Mouse (Mus musculus): Measurements from ENCODE around the gene Pknox2. TPM values are rescaled to one million over a fixed set of nuclear protein-coding genes. Genes with fewer than 3 reads are reported as not detected.
A peak's percentile ranks its signal among the peaks of the same experiment; 100 is the strongest.

Gene Pknox2
- total and polyA plus RNA-seq, 3 experiments: 1.8 to 3.5 (median 2.9) TPM

DNA sequence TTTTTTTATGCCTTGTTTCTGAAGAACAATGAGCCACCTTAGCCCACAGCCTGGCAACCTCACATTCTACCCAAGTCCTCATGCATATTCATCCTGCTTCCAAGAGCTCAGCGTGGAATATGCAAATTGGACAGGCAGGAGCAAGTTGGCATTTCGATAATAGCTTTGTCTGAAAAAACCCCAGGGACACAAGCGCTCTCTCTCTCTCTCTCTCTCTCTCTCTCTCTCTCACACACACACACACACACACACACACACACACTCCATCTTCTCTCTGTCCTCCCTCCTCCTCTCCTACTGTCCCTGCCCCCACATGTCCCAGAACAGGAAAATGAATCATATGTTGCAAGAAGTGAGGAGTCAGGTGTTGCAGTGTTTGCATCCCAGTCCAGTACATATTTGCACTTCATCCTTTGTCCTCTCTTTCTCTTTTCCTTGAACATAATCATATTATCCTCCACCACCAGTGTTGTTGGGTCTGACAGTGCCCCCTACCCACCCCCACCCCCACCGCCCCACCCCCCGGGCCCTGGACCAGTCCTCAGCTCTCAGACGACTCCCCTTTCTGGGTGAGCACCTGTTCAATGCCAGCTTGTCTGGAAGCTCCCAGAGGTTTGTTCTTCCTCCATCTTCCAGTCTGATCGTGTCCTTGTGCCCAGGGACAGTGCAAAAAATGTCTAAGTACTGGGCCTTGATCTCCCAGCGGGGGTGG is 265.0 kb downstream of the Pknox2 start:
- DNase-seq: no peak

DNA sequence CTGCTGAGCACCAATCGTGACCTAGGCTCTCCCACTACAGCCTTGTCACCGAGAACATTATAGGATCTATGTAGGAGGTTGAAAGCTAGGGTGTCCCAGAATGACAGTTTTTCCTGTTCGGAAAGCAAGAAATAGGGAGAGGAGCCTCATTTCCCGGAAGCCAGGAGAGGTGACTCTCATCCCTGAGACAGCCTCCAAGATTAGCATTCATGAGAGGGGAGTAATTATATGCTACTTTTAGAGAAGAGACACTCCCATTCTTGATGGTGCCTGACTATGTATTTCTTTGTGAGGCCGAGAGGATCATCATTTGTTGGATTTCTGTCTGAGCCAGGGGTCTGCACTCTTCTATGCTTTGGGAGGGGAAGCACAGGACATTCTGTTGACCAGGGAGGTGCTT is 265.6 kb downstream of the Pknox2 start:
- no peak for DNase-seq

DNA sequence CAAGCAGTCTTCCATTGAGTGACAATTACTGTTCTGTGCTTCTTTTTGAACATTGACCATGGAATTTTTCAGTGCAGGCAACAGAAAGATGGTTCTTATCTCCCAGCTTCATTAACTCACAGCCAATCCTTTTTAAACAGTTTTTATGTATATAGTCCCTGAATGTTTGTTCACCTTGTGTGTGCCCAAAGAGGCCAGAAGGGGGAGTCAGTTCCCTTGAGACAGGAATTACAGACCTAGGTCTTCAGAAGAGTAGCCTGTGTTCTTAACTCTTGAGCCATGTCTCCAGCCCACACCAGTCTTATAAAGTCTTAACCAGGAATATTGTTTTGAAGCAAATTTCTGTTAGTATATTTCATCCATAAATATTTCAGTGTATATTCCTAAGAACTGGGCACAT is 270.4 kb downstream of the Pknox2 start:
- DNase-seq: no peak

DNA sequence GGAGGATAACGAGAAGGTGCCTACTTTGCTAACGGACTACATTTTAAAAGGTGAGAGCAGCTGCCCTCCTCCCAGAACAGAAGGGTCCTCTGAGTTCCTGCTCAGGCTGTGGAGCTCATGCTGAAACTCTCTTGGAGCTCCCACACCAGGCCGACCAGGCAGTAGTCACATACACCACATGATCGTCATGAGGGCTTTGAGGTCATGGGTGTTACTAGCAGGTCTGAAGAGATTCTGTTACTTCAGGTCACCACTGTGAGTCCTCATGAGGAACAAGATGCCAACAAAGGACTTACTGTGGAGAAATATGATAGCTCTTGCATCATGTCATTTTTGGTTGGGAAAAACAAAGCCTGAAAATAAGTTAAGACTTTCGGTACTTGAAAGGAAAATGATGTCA is 270.9 kb downstream of the Pknox2 start:
- no peak for DNase-seq

DNA sequence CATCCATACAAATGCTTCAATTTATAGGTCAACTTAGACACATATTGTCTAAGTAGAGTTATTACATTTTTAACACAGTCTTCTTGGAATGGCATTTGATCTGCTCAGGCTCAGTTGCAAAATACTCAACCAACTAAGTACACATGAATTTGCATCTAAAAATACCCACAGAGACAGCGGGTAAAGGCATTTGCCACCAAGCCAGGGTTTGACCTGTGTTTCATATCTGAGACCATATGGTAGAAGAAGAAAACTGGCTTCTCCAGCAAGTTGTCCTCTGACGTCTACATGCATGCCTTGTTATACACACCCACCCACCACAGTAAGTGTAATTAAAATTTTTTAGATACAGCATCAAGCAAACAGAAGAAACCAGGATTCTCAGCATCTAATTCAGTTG is 273.4 kb downstream of the Pknox2 start:
- DNase-seq: no peak

DNA sequence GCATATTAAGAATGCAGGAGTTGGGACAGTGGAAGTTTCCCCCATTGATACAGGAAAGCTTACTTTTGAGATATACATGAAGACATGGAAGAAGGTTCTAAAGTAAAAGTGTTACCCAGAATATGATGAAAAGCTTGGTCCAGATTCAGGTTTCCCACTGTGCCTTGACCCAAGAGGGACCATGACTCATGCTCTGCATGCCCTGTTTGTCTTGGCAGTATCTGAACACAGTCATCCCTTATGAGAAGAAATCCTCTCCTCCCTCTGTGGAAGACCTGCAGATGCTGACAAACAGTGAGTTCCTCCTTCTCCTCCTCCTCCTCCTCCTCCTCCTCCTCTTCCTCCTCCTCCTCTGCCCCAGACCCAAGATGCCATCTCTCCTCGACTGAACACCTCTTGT is 276.9 kb downstream of the Pknox2 start:
- peak; percentile 28 for DNase-seq

DNA sequence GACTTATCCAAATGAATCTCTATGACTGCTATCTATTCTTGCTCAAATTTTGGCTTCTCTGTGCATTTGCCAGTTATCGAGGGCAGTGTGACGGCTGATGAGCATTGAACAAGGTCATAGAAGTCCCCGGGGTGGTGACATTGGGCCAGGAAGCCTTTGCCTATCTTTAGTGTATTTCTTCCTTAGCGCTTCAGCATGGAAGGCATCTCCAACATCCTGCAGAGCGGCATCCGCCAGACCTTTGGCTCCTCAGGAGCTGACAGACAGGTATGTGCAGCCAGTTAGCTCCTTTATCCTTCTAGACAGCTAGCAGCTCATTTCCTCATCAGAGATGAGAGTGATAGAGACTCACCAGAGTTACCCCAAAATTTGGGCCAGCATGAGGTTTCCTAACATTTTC is 278.5 kb downstream of the Pknox2 start:
- DNase-seq: no peak

DNA sequence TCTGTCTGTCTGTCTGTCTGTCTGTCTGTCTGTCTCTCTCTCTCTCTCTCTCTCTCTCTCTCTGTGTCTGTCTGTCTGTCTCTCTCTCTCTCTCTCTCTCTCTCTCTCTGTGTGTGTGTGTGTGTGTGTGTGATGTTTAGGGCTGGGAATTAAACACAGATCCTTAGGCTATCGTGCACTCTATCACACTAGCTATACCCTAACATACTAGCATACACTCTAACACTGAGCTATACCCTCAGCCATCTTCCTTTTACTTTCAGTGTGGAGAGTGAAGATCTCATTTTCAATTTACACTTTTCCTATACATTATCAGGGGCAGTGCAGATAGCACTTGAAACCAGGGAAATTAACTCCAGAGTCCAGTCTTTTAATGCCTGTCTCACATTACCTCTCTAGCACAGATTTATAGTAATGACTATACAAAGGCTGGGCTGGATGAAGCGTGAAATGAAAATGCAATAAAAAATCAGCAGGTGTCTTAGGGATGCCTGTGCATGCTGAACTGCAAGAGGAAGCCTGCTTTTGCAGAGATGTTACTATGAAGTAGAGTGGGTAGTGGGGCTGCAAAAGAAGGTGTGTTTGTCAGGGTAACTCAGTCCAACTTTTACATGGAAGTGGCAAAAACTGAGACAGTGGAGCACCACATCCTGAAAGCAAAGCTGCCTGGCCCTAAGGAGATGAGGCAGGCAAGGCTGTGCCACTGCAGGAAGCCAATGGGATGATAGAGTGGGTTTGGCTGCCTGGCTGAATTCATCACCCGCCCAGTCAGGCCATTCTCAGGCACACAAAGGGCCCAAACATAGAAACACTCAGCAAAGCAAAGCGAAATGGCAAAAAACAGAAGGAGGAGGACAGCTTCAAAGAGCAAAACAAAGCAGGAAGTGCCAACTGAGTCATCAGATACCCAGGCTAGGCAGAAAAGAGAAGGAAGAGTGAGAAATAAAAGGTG is 282.1 kb downstream of the Pknox2 start:
- DNase-seq: no peak

DNA sequence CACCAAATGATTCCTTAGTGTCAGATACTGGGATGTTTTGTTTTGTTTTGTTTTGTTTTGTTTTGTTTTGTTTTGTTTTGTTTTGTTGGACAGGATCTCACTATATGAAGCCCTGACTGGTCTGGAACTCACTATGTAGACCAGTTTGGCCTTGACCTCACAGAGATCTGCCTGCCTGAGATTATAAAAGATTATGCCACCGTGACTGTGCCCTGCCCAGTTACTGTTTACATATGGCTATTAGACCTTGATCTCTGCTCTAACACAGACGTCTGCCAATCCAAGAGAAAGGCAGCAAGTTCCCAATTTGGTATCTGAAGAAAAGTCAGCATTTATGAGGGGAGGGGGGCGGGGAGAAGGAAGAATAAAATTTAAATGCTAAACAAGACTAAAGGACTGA is 283.5 kb downstream of the Pknox2 start:
- DNase-seq: no peak

DNA sequence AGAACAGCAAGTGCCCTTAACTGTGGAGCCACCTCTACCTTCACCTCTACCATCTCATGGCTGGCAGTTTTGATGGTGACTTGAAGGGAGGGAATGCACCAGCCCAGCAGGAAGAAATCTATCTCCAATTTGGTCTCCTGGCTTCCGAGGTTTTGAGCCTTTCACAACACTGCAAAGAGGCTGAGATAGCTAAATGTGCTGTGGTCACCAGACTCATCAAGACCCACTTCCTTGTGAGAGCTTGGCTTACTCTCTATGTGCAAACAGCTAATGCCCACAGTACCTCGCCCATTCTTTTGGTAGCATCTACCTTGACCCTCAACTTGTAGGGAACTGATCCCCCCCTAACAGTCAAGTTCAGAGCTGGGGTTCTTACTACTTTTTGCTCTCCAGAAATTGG is 284.6 kb downstream of the Pknox2 start:
- no peak for DNase-seq

DNA sequence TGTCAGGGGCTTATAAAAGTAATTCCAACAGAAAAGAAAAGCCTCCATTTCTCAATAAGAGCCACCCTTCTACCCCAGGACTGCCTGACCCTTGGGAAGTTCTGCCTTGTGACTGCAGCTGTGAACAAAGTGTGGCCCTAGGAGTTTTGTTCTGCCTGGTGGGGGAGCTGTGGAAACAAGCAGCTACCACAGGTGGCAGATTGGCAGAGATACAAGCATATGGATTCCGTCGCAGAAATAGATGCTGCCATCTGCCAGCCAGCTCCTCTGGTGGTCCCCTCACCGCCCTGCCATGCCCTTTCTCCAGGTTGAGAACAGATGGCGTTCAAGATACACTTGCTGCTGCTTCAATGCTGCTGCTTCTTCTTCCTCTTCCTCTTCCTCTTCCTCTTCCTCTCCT is 288.5 kb downstream of the Pknox2 start:
- DNase-seq: no peak

DNA sequence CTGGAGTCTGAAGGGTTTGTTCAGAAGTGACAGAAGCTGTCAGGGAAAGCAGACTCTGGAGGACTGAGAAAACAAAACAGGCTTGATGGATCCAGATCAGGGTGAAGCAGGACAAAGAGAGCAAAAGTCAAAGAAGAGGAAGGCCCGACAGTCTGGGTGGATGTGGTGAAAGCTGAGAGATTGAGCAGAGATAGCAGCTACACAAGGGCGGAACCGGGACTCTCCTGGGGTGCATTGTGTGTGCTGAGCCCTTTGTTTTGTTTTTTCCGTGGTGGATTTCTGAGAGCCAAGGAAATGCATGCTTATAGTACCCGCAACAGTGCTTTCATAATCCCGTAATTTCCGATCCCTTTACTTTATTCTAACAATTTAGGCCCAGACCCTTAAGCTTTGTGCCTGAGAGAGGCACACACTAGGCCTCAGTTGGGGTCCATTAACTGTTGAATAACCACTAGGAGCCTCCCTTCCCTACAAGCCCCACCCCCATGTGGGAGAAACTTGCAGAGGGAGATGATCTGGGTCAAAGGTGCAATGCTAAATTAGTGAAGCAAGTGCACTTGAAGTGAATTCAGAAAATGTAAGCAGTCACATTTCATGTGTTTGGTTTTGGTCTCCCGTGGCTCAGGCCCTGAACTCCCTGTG is 289.6 kb downstream of the Pknox2 start:
- DNase-seq: no peak

DNA sequence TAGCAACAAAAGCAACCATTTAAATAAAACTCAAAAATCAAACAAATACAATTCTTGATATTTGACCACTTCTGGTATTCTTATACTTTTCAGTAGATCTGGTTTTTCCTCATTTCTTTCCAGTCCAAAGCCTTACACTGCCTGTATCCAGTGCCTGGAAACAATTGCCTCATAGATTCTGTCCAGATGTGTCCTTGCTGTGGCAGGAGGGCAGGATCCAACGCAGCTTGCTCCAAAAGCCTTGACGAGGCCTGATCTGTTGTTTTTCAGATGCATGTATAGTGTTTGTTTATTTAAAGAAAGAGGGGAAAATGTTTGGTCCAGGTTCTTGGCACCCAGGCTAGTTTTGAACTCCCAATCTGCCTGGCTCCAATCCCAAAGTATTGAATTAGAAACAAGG is 290.9 kb downstream of the Pknox2 start:
- no peak for DNase-seq

DNA sequence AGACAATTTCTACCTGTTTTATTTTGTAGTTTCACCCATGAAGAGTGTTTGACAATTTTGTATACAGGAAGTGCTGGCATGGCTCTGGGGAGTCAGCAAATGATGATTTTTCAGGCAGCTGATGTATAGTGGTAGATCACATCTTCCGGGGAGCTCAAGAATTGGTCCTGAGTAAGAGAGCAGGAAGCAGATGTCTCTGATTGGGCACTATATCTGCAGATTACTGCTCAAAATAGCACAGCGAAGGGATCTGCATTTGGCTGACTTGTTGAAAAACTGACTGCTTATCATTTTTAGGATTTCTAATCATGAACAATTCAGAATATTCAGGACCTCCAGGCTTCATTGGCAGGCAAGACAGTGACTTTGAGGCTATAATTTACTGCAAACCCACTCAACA is 295.0 kb downstream of the Pknox2 start:
- no peak for DNase-seq

DNA sequence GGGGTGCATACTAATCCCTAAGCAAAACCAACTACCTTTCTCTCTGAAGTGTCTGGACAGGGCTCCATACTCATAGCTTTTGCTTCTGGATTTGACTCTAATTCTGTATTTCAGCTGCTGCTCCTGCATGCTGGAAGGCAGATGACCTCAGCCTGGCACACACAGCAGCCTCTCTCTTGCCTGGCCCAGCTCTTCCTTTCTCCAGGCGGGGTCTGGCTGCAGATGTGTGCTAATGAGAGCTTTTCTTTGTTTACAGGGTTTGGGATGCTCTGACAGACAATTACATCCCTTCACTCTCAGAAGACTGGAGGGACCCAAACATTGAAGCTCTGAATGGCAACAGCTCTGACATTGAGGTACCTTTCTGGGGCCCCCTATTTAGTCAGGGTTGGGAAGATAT is 297.1 kb downstream of the Pknox2 start:
- DNase-seq: no peak

DNA sequence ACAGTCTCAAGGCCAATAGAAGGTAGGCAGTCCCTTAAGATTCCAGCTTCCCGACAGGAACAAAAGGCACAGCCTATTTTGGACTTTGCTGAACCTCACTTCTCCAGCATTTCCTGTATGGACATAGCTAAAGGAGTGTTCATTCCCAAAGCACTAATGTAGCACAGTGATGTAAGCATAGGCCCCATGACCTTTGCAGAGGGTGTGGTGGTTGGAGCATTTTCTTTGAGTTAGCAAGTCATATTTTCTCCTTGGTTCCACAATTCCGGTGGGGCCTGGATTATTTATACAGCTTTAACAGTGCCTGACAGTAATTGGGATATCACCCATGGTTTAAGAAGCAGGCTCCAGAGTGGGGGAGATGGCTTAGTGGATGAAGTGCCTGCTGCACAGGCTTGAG is 298.5 kb downstream of the Pknox2 start:
- DNase-seq: no peak

DNA sequence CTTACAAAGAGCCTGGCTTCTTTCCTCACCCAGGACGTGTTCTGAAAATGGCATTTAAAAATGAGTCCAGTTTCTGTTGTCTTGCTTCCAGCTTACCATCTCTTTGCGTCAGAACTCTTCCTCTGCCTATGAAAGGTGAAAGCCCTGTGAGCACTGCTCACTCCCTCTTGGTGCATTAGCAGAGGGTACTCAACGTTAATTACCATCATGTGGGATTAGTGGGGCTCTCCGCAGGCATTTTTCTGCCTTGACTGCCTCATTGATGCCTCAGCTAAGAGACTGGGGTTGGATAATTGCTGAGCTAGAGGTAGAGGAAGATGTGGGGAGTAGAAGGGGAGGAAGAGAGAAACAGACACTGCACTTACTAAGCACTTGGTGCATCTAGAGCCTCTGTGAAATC is 300.9 kb downstream of the Pknox2 start:
- no peak for DNase-seq

Other genes starting within 250 kb of the Pknox2 start
- 1 to 10 TPM; 4.2 to 8.6 TPM for gene Tmem218, start 60.8 kb upstream of the Pknox2 start, total RNA-seq (2021)
- 1.5 and 1.7 TPM in 2 replicates for gene Tmem218, start 60.8 kb upstream of the Pknox2 start, polyA plus RNA-seq (2012; rRNA removed)
- 10 to 100 TPM; 52.8 to 58.4 TPM for gene Slc37a2, start 108.3 kb upstream of the Pknox2 start, total RNA-seq (2021)
- gene Slc37a2, start 108.3 kb upstream of the Pknox2 start, polyA plus RNA-seq (2012; rRNA removed): 46.7 and 51.0 TPM in 2 replicates
- gene Ccdc15, start 201.0 kb upstream of the Pknox2 start, total RNA-seq (2021): 1 to 10 TPM; 2.0 to 2.3 TPM
- gene Ccdc15, start 201.0 kb upstream of the Pknox2 start, polyA plus RNA-seq (2012; rRNA removed): 3.0 and 3.2 TPM in 2 replicates
- gene Hepacam, start 219.9 kb upstream of the Pknox2 start, total RNA-seq (2021): under 1 TPM in 1 of 2 experiments, not detected in 1; 0.23 TPM
- gene Hepacam, start 219.9 kb upstream of the Pknox2 start, polyA plus RNA-seq (2012; rRNA removed): 0.26 and 0.40 TPM in 2 replicates

Data from adrenal gland, adult 2 months (tissue).